Mouse (Mus musculus) lung, postnatal 36 days (tissue): Measurements from ENCODE around the gene Arhgap6.
"Not testable (repeated sequence)": the region's sequence is repeated elsewhere in the genome, so short reads cannot be mapped to it uniquely, and the experiment has no call there.

Source experiments
- DNase-seq: peaks from one replicate; pipeline ENCODE4 v3.0.0; 2022; ENCODE audit warnings: mixed read lengths

The Arhgap6 gene

GRCm38 (mm10) chrX:169319945-169320667 is 525.2 kb downstream of the Arhgap6 start, which contains the start of gene Hccs:
Hccs (minus strand) TSS chrX:169320372.
- peak; percentile 93 for DNase-seq

GRCm38 (mm10) chrX:169320668-169321005 is 525.7 kb downstream of the Arhgap6 start:
- not testable (repeated sequence) for DNase-seq

GRCm38 (mm10) chrX:169325929-169326595 is 531.2 kb downstream of the Arhgap6 start:
- DNase-seq, result no peak

GRCm38 (mm10) chrX:169332264-169332663 is 537.4 kb downstream of the Arhgap6 start:
- peak; percentile 61 for DNase-seq

- DNase-seq, result no peak
Observed at GRCm38 (mm10) chrX:169337559-169337958, 542.7 kb downstream of the Arhgap6 start.

GRCm38 (mm10) chrX:169338213-169338612 is 543.3 kb downstream of the Arhgap6 start:
- DNase-seq, result no peak
